Mouse (Mus musculus): Measurements from ENCODE around the gene Sirt4. TPM values are rescaled to one million over a fixed set of nuclear protein-coding genes. Genes with fewer than 3 reads are reported as not detected.

Sirt4 gene
- polyA plus RNA-seq, 1 experiment from 2014 or later, result 7.5 TPM

GRCm38 (mm10) chr5:115429359-115430186, 55.0 kb downstream of the Sirt4 start, which contains the start of gene Msi1:
Gene Msi1, plus strand, starts transcription at chr5:115429599.
- under 1% methylated on average over 46 of the region's 117 CpGs for WGBS (ENCODE audit: insufficient replicate concordance)
- H3K4me2 ChIP-seq, result peak within 1 kb of the TSS; percentile 66
- H3K27ac ChIP-seq, result no peak within 1 kb of the TSS
- peaks cover 100% of the 10 kb centered on the region for H3K27me3 ChIP-seq (replicated peaks)
- peak within 1 kb of the TSS; percentile 57 for H3K4me3 ChIP-seq
- no peaks in the 10 kb centered on the region for H3K36me3 ChIP-seq
- H3K9me3 ChIP-seq (replicated peaks), result no peaks in the 10 kb centered on the region
- ATAC-seq, result peak; percentile 50; the same call in 1 of the 2 replicates
- H3K4me1 ChIP-seq, result 0 out of 2 replicates have a peak, but pooled peaks cover 5% of the 10 kb centered on the region
- peak within 1 kb of the TSS; percentile 58 for H3K9ac ChIP-seq

- H3K27me3 ChIP-seq (replicated peaks), result peaks cover 96% of the 10 kb centered on the region
- H3K4me1 ChIP-seq, result 0 out of 2 replicates have a peak, but pooled peaks cover 5% of the 10 kb centered on the region
- H3K9me3 ChIP-seq (replicated peaks), result no peaks in the 10 kb centered on the region
- no peak overlapping the region for H3K27ac ChIP-seq
- H3K4me2 ChIP-seq, result peak overlapping the region; percentile 66
- H3K9ac ChIP-seq, result peak overlapping the region; percentile 58; the same call in 1 of the 2 replicates
- 0 out of 2 replicates have a peak, but pooled peaks have one; percentile 6 for ATAC-seq
- no peaks in the 10 kb centered on the region for H3K36me3 ChIP-seq
- peak overlapping the region; percentile 57 for H3K4me3 ChIP-seq
- 2% methylated on average over 20 of the region's 20 CpGs for whole genome bisulfite sequencing (ENCODE audit: insufficient replicate concordance)
Observed at GRCm38 (mm10) chr5:115428831-115429358, 55.6 kb downstream of the Sirt4 start.

Other genes with a start within 250 kb of the Sirt4 start
- gene Pop5, start 248.9 kb downstream of the Sirt4 start, polyA plus RNA-seq (2016; fragmentation: Nextera tagmentation; extraction: Ambion mirVana), result 140 and 143 TPM in 2 replicates
- 166 and 172 TPM in 2 replicates for gene Rnf10, start 211.8 kb downstream of the Sirt4 start, polyA plus RNA-seq (2016; fragmentation: Nextera tagmentation; extraction: Ambion mirVana)
- 43.3 and 46.2 TPM in 2 replicates for gene Coq5, start 205.1 kb downstream of the Sirt4 start, polyA plus RNA-seq (2016; fragmentation: Nextera tagmentation; extraction: Ambion mirVana)
- gene Dynll1, start 183.7 kb downstream of the Sirt4 start, polyA plus RNA-seq (2016; fragmentation: Nextera tagmentation; extraction: Ambion mirVana), result 825 and 857 TPM in 2 replicates
- 195 and 200 TPM in 2 replicates for gene Srsf9, start 157.5 kb downstream of the Sirt4 start, polyA plus RNA-seq (2016; fragmentation: Nextera tagmentation; extraction: Ambion mirVana)
- gene Gatc, start 143.5 kb downstream of the Sirt4 start, polyA plus RNA-seq (2016; fragmentation: Nextera tagmentation; extraction: Ambion mirVana), result 20.6 and 21.2 TPM in 2 replicates
- 43.8 and 45.9 TPM in 2 replicates for gene Triap1, start 143.5 kb downstream of the Sirt4 start, polyA plus RNA-seq (2016; fragmentation: Nextera tagmentation; extraction: Ambion mirVana)
- gene Cox6a1, start 135.7 kb downstream of the Sirt4 start, polyA plus RNA-seq (2016; fragmentation: Nextera tagmentation; extraction: Ambion mirVana), result 783 and 814 TPM in 2 replicates
- gene Msi1, start 55.1 kb downstream of the Sirt4 start, polyA plus RNA-seq (2016; fragmentation: Nextera tagmentation; extraction: Ambion mirVana), result 2.5 and 2.7 TPM in 2 replicates
- gene Pla2g1b, start 18.5 kb downstream of the Sirt4 start, polyA plus RNA-seq (2016; fragmentation: Nextera tagmentation; extraction: Ambion mirVana), result 0.42 and 0.69 TPM in 2 replicates
- gene Pxn, start 22.0 kb upstream of the Sirt4 start, polyA plus RNA-seq (2016; fragmentation: Nextera tagmentation; extraction: Ambion mirVana), result 17.4 and 20.1 TPM in 2 replicates
- 1,698 and 1,725 TPM in 2 replicates for gene Rplp0, start 74.7 kb upstream of the Sirt4 start, polyA plus RNA-seq (2016; fragmentation: Nextera tagmentation; extraction: Ambion mirVana)
- 36.7 and 38.0 TPM in 2 replicates for gene Gcn1l1, start 80.5 kb upstream of the Sirt4 start, polyA plus RNA-seq (2016; fragmentation: Nextera tagmentation; extraction: Ambion mirVana)
- gene Rab35, start 147.2 kb upstream of the Sirt4 start, polyA plus RNA-seq (2016; fragmentation: Nextera tagmentation; extraction: Ambion mirVana), result 21.9 and 22.5 TPM in 2 replicates
- 2.9 and 3.4 TPM in 2 replicates for gene Bicdl1, start 246.9 kb upstream of the Sirt4 start, polyA plus RNA-seq (2016; fragmentation: Nextera tagmentation; extraction: Ambion mirVana)

Measured in liver, embryonic 12.5 days (tissue).